Mouse (Mus musculus): Measurements from ENCODE around the gene Ppm1e. TPM values are rescaled to one million over a fixed set of nuclear protein-coding genes. Genes with fewer than 3 reads are reported as not detected.

Ppm1e gene
- polyA plus RNA-seq, 1 experiment from 2014 or later, result 24.1 TPM

- ATAC-seq, result no peak
- H3K9ac ChIP-seq (ENCODE audit: low read depth, low read length), result no peak overlapping the region
- no peaks in the 10 kb centered on the region for H3K27me3 ChIP-seq (ENCODE audit: control insufficient read depth, insufficient read depth, low read depth, low read length)
- no peaks in the 10 kb centered on the region for H3K9me3 ChIP-seq (replicated peaks; ENCODE audit: control insufficient read depth, low read length, poor library complexity, severe bottlenecking)
- no peak overlapping the region for H3K4me3 ChIP-seq (ENCODE audit: low read depth, low read length)
- WGBS, result 69% methylated on average over 7 of the region's 7 CpGs
- H3K4me1 ChIP-seq (ENCODE audit: control insufficient read depth, insufficient read depth, low read length), result peaks cover 3% of the 10 kb centered on the region
- H3K4me2 ChIP-seq (ENCODE audit: low read length), result no peak overlapping the region
- H3K27ac ChIP-seq (ENCODE audit: low read length), result no peak overlapping the region
- no peaks in the 10 kb centered on the region for H3K36me3 ChIP-seq (ENCODE audit: control insufficient read depth, insufficient read depth, low read length)
Observed at GRCm38 (mm10) chr11:87281907-87282475, 76.8 kb downstream of the Ppm1e start.

GRCm38 (mm10) chr11:87279461-87279860, 79.4 kb downstream of the Ppm1e start:
- Histone ChIP-seq H3K4me3 (ENCODE audit: low read depth, low read length) (no peak overlapping the region), H3K27me3 (ENCODE audit: control insufficient read depth, insufficient read depth, low read depth, low read length) (no peaks in the 10 kb centered on the region), H3K4me1 (ENCODE audit: control insufficient read depth, insufficient read depth, low read length) (peaks cover 17% of the 10 kb centered on the region), H3K9me3 (replicated peaks; ENCODE audit: control insufficient read depth, low read length, poor library complexity, severe bottlenecking) (no peaks in the 10 kb centered on the region), H3K4me2 (ENCODE audit: low read length) (no peak overlapping the region), H3K27ac (ENCODE audit: low read length) (no peak overlapping the region), H3K9ac (ENCODE audit: low read depth, low read length) (no peak overlapping the region), H3K36me3 (ENCODE audit: control insufficient read depth, insufficient read depth, low read length) (no peaks in the 10 kb centered on the region)
- no peak for ATAC-seq
- WGBS, result 84% methylated on average over 5 of the region's 5 CpGs

DNA sequence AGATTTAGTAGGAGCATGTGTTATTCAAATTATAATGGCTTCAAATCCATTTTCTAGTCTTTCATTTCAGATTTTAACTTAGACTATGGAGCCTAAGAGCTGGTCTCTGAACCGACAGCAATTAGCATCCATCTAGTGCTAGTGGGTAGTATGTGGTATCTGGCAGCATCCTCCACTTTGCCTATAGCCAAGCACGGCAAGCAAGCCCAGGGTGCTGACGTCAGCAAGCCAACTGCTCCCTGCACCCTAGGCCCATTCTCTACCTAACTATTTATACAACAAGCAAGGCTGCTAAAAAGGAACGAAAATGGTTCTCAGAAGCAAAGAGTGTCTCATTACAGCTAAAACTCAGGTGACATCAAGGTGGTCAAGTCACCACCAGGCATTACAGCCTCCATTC, 80.0 kb downstream of the Ppm1e start:
- no peak overlapping the region for H3K27ac ChIP-seq (ENCODE audit: low read length)
- no peak for ATAC-seq
- H3K4me1 ChIP-seq (ENCODE audit: control insufficient read depth, insufficient read depth, low read length), result peaks cover 17% of the 10 kb centered on the region
- H3K9me3 ChIP-seq (replicated peaks; ENCODE audit: control insufficient read depth, low read length, poor library complexity, severe bottlenecking), result no peaks in the 10 kb centered on the region
- H3K36me3 ChIP-seq (ENCODE audit: control insufficient read depth, insufficient read depth, low read length), result no peaks in the 10 kb centered on the region
- no peak overlapping the region for H3K4me3 ChIP-seq (ENCODE audit: low read depth, low read length)
- H3K4me2 ChIP-seq (ENCODE audit: low read length), result no peak overlapping the region
- 88% methylated on average over 4 of the region's 4 CpGs for WGBS
- no peaks in the 10 kb centered on the region for H3K27me3 ChIP-seq (ENCODE audit: control insufficient read depth, insufficient read depth, low read depth, low read length)
- no peak overlapping the region for H3K9ac ChIP-seq (ENCODE audit: low read depth, low read length)

GRCm38 (mm10) chr11:87276240-87276985, 82.4 kb downstream of the Ppm1e start:
- WGBS, result 7% methylated on average over 5 of the region's 5 CpGs
- H3K4me1 ChIP-seq (ENCODE audit: control insufficient read depth, insufficient read depth, low read length), result peaks cover 17% of the 10 kb centered on the region
- no peaks in the 10 kb centered on the region for H3K36me3 ChIP-seq (ENCODE audit: control insufficient read depth, insufficient read depth, low read length)
- H3K9me3 ChIP-seq (replicated peaks; ENCODE audit: control insufficient read depth, low read length, poor library complexity, severe bottlenecking), result no peaks in the 10 kb centered on the region
- 0 out of 2 replicates have a peak overlapping the region, but pooled peaks have one; percentile 10 for H3K27ac ChIP-seq (ENCODE audit: low read length)
- no peak for ATAC-seq
- H3K4me3 ChIP-seq (ENCODE audit: low read depth, low read length), result no peak overlapping the region
- no peak overlapping the region for H3K4me2 ChIP-seq (ENCODE audit: low read length)
- no peak overlapping the region for H3K9ac ChIP-seq (ENCODE audit: low read depth, low read length)
- no peaks in the 10 kb centered on the region for H3K27me3 ChIP-seq (ENCODE audit: control insufficient read depth, insufficient read depth, low read depth, low read length)

- no peak overlapping the region for H3K27ac ChIP-seq (ENCODE audit: low read length)
- no peak overlapping the region for H3K4me2 ChIP-seq (ENCODE audit: low read length)
- 52% methylated on average over 7 of the region's 7 CpGs for WGBS
Observed at GRCm38 (mm10) chr11:87275420-87276048, 83.3 kb downstream of the Ppm1e start.

DNA sequence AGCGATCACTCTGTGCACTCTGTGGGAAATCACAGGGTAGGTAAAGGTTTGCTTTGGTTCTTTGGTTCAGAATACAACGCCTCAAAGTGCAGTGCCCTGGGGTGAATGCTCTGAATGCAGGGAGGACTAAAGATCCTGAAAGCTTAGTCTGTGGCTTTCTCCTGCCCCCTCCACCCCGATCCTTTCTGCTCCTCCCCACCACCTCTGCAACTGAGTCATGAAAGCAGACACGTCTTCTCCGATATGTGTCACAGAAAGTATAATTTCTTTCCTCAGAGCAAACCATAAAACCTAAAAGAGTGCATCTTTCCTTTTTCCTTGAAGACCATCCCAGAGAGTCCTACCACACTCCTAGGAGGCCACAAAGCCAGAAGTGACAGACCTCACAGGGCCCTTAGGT, 86.1 kb downstream of the Ppm1e start:
- ATAC-seq, result no peak
- H3K9ac ChIP-seq (ENCODE audit: low read depth, low read length), result no peak overlapping the region
- 81% methylated on average over 5 of the region's 5 CpGs for WGBS

More at GRCm38 (mm10) chr11:87275420-87276048, 83.3 kb downstream of the Ppm1e start:
- Histone ChIP-seq H3K9me3 (replicated peaks; ENCODE audit: control insufficient read depth, low read length, poor library complexity, severe bottlenecking) (no peaks in the 10 kb centered on the region), H3K4me3 (ENCODE audit: low read depth, low read length) (no peak overlapping the region), H3K9ac (ENCODE audit: low read depth, low read length) (no peak overlapping the region), H3K36me3 (ENCODE audit: control insufficient read depth, insufficient read depth, low read length) (no peaks in the 10 kb centered on the region), H3K27me3 (ENCODE audit: control insufficient read depth, insufficient read depth, low read depth, low read length) (no peaks in the 10 kb centered on the region), H3K4me1 (ENCODE audit: control insufficient read depth, insufficient read depth, low read length) (peaks cover 21% of the 10 kb centered on the region)
- ATAC-seq, result no peak

GRCm38 (mm10) chr11:87271479-87271878, 87.3 kb downstream of the Ppm1e start:
- Histone ChIP-seq H3K4me1 (ENCODE audit: control insufficient read depth, insufficient read depth, low read length) (peaks cover 15% of the 10 kb centered on the region), H3K4me2 (ENCODE audit: low read length) (no peak overlapping the region), H3K4me3 (ENCODE audit: low read depth, low read length) (no peak overlapping the region), H3K36me3 (ENCODE audit: control insufficient read depth, insufficient read depth, low read length) (no peaks in the 10 kb centered on the region), H3K9me3 (replicated peaks; ENCODE audit: control insufficient read depth, low read length, poor library complexity, severe bottlenecking) (no peaks in the 10 kb centered on the region), H3K27me3 (ENCODE audit: control insufficient read depth, insufficient read depth, low read depth, low read length) (no peaks in the 10 kb centered on the region), H3K9ac (ENCODE audit: low read depth, low read length) (no peak overlapping the region), H3K27ac (ENCODE audit: low read length) (no peak overlapping the region)
- no peak for ATAC-seq
- 94% methylated on average over 1 of the region's 1 CpGs for WGBS

More for the DNA sequence above, 86.1 kb downstream of the Ppm1e start:
- Histone ChIP-seq H3K4me3 (ENCODE audit: low read depth, low read length) (no peak overlapping the region), H3K27me3 (ENCODE audit: control insufficient read depth, insufficient read depth, low read depth, low read length) (no peaks in the 10 kb centered on the region), H3K36me3 (ENCODE audit: control insufficient read depth, insufficient read depth, low read length) (no peaks in the 10 kb centered on the region), H3K4me1 (ENCODE audit: control insufficient read depth, insufficient read depth, low read length) (peaks cover 21% of the 10 kb centered on the region), H3K4me2 (ENCODE audit: low read length) (no peak overlapping the region), H3K9me3 (replicated peaks; ENCODE audit: control insufficient read depth, low read length, poor library complexity, severe bottlenecking) (no peaks in the 10 kb centered on the region), H3K27ac (ENCODE audit: low read length) (no peak overlapping the region)

DNA sequence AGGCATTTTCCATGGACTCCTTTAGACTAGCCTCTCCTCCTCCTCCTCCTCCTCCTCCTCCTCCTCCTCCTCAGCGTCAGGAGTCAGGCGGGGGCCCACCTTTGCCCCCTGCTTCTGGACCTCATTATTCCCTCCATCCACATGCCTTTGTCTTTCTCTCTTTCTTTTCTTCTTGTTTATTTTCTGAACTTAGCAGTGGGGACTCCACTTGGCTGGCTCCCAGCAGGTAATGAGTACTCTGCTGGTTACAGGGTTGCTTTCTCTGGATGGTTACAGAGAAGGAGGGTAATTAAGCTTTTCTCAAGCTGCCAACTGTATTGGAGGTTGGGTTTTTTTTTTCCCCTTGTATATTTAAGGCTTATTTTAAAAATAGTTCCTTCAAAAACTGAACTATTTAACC, 87.9 kb downstream of the Ppm1e start:
- Histone ChIP-seq H3K4me3 (ENCODE audit: low read depth, low read length) (no peak overlapping the region), H3K9ac (ENCODE audit: low read depth, low read length) (no peak overlapping the region), H3K36me3 (ENCODE audit: control insufficient read depth, insufficient read depth, low read length) (no peaks in the 10 kb centered on the region), H3K9me3 (replicated peaks; ENCODE audit: control insufficient read depth, low read length, poor library complexity, severe bottlenecking) (no peaks in the 10 kb centered on the region), H3K27ac (ENCODE audit: low read length) (no peak overlapping the region), H3K4me2 (ENCODE audit: low read length) (no peak overlapping the region), H3K4me1 (ENCODE audit: control insufficient read depth, insufficient read depth, low read length) (peaks cover 10% of the 10 kb centered on the region), H3K27me3 (ENCODE audit: control insufficient read depth, insufficient read depth, low read depth, low read length) (no peaks in the 10 kb centered on the region)
- WGBS, result 6% methylated on average over 2 of the region's 2 CpGs
- ATAC-seq, result no peak

- Histone ChIP-seq H3K4me2 (ENCODE audit: low read length) (no peak overlapping the region), H3K9me3 (replicated peaks; ENCODE audit: control insufficient read depth, low read length, poor library complexity, severe bottlenecking) (no peaks in the 10 kb centered on the region), H3K9ac (ENCODE audit: low read depth, low read length) (no peak overlapping the region), H3K4me1 (ENCODE audit: control insufficient read depth, insufficient read depth, low read length) (peaks cover 6% of the 10 kb centered on the region), H3K4me3 (ENCODE audit: low read depth, low read length) (no peak overlapping the region), H3K27ac (ENCODE audit: low read length) (no peak overlapping the region), H3K27me3 (ENCODE audit: control insufficient read depth, insufficient read depth, low read depth, low read length) (no peaks in the 10 kb centered on the region), H3K36me3 (ENCODE audit: control insufficient read depth, insufficient read depth, low read length) (no peaks in the 10 kb centered on the region)
- 37% methylated on average over 4 of the region's 4 CpGs for WGBS
- no peak for ATAC-seq
Observed at GRCm38 (mm10) chr11:87270446-87270845, 88.4 kb downstream of the Ppm1e start.
